Mouse (Mus musculus) left cerebral cortex, adult 18-20 months (tissue): Measurements from ENCODE around the gene Vps72. TPM values are rescaled to one million over a fixed set of nuclear protein-coding genes. Genes with fewer than 3 reads are reported as not detected.
"Not testable (repeated sequence)": the region's sequence is repeated elsewhere in the genome, so short reads cannot be mapped to it uniquely, and the experiment has no call there.

ENCODE experiments used
- DNase-seq, 2 experiments: peaks; one replicate each; pipeline ENCODE4 v3.0.0; 2021 to 2022; ENCODE audit warnings: low spot score in 2 of 2, mixed read lengths in 1 of 2
- long read RNA-seq, 2 experiments: library from polyadenylated mRNA; stranded (forward); transcript quantifications; one replicate each; pipeline ENCODE4 v2.0.0; 2021
- total RNA-seq, 2 experiments: library from RNA; stranded (reverse); gene quantifications; 2 replicates each; pipeline ENCODE4 v1.2.3; 2021

The Vps72 gene
- total RNA-seq, result 10 to 100 TPM; 41.7 to 44.4 TPM
- long read RNA-seq, experiment 1, transcript Vps72-201 (6 exons, 1,456 nt), result major isoform, 39 of 49 reads
- long read RNA-seq, experiment 1, partial matches to known transcripts, result 3 of 49 reads
- long read RNA-seq, experiment 1, other reads (novel, unspliced or antisense), result 7 of 49 reads
- long read RNA-seq, experiment 2, transcript Vps72-201 (6 exons, 1,456 nt), result major isoform, 39 of 42 reads
- long read RNA-seq, experiment 2, partial matches to known transcripts, result 2 of 42 reads
- long read RNA-seq, experiment 2, other reads (novel, unspliced or antisense), result 1 of 42 reads

- DNase-seq, result peak; percentile 88 to 93
Observed at GRCm38 (mm10) chr3:95110911-95111726, at the start of gene Vps72. Gene Vps72, plus strand, starts transcription at chr3:95111022.

DNA sequence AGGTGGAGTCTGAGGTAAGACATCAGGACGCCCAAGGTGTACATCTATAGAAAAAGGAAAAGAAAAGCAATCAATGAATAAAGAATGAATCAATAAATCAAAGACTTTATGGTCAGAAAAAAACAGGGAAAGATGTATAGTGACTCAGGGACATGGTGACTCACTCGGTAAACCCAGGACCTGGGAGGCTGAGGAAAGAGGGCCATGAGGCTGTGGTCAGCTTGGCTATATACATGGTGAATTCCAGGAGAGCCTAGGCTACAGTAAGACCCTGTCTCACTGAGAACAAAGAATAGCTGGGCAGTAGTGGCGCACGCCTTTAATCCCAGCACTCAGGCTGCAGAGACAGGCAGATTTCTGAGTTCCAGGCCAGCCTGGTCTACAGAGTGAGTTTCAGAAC lies 47.1 kb upstream of the Vps72 start:
- DNase-seq, result no peak

DNA sequence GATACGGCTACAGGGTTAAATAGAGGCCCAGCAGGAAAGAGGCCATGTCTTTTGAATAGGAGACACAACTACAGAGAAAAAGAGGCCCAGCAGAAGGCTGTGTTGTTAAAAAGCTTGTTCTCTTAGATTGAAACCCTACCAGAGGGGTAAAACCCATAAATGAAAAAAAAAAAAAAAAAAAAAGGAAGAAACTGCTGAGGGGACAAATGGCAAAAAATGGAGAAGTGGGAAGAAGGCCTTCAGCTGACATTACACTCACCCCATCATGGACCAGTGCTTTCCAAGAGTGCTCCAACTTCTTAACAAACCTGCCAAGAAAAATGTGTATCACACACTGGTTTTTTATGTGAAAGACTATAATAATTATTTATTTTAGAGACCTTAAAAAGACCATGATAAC lies 45.3 kb upstream of the Vps72 start:
- DNase-seq, result no peak

DNA sequence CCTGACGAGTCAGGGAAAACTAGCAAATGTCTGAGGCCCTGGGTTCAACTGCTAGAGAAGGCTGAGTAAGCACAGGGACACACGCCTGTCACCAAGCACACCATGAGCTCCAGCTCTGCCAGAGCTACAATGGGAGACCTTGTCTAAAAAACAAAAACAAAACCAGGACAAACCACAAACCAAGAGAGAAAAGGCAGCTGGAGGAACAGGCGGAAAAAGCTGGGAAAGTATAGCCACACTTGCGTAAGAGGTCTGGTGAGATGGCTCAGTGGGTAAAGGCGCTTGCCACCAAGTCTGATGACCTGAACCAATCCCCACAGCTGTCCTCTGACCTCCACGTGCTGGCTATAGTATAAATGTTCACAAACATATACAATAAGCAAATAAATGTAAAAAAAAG lies 44.7 kb upstream of the Vps72 start:
- DNase-seq, result no peak

DNA sequence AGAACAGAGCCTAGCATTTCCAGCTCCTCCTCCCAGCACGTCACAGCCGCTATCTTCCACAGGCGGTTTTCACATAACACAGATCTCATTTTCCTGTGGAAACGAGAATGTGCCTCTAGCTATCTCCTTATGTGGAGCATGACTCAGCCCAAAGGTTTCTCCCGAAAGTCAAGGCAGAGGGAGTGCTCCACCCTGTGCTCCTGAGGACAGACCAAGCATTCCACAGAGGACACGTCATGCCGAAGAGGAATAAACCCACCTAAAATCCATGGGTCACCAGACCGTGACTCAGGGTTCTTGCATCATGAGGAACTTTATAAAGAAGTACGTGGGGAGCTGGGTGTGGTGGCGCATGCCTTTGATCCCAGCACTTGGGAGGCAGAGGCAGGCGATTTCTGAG lies 44.3 kb upstream of the Vps72 start:
- DNase-seq, result peak in 1 of 2 experiments; percentile 19

DNA sequence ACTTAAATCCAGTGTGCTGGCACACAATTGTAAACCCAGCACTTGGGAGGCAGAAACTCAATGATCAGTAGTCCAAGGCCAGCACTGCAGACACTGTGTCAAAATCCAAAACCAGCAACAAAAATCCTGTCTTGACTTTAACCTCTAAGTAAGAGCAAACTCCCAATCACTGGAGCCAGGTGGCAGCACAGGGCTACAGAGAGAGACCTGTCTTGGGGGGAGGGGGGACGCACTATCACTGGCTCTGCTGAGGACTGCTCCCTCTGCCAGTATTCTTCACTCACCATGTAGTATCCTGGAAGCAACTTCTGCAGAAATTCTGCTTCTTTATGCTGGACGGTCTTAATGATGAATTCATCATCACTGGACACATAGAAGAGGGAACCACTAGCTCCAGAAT lies 39.2 kb upstream of the Vps72 start:
- no peak for DNase-seq

DNA sequence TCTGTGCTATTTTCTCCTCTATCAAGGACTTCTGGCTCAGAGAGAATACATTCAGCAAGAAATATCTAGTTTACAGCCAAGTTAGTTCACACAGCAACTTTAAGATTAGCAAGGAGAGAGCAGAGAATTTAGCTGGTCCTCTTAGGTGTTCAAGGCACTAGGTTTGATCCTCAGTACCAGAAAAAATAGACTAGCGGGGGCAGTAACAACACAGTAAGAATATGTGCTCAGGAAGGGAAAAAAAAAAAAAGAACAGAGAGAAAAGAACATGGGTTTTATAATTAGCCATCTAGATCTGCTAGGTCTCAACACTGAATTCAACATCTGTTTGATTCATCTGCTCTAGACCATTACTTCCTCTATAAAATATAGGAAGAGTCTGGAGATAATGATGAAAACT lies 22.8 kb upstream of the Vps72 start:
- DNase-seq, result no peak

DNA sequence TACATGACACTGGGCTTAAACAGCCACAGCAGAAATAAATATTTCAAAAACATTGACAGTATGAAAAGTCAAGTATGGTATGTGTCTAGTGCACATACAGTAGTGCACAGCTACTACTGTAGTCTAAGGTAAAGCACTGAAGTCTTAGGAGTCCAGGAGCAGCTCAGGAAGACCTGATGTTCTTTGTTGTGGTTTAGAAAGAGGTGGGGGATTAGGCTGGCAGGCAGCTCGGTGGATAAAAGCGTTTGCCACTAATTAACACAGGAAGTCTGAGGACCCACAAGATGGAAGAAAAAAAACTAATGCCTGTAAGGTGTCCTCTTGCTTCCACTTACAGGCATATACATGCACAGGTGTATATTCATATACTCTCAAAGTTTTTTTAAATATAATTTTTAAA lies 10.0 kb upstream of the Vps72 start:
- no peak for DNase-seq

- peak; percentile 59 to 66 for DNase-seq
Observed at GRCm38 (mm10) chr3:95105121-95105520, 5.7 kb upstream of the Vps72 start.

GRCm38 (mm10) chr3:95105586-95106337 lies 5.1 kb upstream of the Vps72 start:
- no peak for DNase-seq

DNA sequence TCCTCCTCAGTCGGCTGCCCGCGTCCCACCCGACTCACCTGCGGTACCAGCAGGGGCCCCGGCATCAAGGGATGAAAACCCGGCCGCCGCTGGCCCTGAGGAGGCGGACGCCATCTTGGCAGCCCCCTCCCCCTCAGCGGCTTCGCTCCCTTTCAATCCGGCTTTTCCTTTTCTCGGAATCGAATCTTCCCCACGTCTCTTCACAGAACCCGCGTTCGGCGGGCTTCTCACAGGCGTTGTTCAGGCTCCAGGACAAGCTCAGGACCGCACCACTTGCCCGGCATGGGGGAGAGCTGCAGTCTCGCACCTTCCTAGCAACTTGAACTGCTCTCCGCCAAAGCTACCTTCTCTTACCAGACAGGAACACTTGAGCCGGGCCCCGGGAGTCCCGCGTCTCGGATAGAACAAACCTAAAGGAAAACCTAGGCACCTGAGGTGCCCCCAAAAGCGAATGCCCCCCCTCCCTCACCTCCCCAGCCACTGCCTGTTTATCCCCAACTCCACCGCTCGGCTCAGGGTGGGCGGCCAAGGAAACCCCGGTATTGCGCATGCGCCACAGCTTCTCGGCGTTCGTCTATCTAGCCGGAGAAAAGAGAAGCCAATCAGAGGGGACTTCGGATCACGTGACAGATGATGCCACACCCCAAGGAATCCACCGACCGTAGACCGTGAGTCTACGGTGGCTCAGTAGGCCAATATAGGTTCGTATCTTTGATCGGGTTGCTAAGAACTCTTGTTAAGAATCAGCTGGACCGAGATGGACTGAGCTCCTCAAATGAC lies 4.3 kb upstream of the Vps72 start, which contains the start of gene Pip5k1a:
TSS of gene Pip5k1a (minus strand) at position 593 of the 780 bp plus-strand sequence.
- peak; percentile 97 to 98 for DNase-seq

DNA sequence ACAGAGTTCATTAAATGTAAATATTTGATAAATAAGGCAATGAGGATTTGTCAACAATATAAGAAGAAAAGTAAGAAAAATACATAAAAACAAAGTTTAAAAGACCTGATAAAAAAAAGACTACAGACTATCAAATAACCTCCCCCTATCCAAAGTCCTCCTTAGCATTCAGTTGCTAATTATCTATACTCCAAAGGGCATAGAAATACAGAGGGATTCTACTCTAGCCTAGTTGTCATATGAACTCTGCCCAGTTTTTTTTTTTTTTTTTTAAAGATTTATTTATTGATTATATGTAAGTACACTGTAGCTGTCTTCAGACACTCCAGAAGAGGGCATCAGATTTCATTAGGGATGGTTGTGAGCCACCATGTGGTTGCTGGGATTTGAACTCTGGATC lies 3.5 kb upstream of the Vps72 start:
- not testable (repeated sequence) for DNase-seq

DNA sequence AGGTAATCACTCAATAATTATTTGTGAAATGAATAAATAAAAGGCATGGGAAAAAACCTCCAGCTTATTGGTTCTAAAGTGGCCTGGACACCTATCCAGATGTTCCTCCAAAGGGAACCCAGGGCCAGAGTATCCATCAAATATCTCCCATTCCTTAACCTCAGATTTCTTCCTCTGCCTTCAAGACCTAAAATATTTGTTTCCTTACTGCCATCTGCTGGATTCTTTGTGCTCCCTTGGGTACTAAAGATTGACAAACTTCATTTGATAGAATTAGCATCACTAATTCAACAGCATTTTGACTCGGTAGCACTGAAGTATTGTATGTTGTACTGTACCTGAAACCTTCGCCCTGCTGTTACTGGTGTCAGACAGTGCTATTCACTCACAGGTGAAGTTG lies 2.9 kb upstream of the Vps72 start:
- no peak for DNase-seq

- DNase-seq, result no peak
Observed at GRCm38 (mm10) chr3:95112760-95113159, 1.9 kb downstream of the Vps72 start.

GRCm38 (mm10) chr3:95117751-95118150 lies 6.9 kb downstream of the Vps72 start:
- DNase-seq, result no peak

DNA sequence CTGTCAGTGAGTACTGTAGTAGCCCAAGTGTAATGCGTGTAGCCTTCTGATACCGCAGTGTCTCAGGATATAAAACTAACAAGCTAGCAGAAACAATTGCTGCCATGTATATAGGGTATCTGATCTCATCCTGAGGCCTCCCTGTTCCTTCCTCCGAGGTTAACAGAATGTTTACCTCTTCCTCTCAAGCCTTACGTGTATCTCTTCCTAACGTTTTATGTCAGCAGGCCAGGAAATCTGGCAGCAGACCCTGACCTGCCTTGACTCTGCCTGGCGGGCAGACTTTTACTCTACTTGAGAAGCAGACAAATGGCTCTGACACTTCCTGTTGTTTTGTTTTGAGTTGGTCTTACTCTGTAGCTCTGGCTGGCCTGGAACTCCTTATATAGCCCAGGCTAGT lies 10.8 kb downstream of the Vps72 start:
- no peak for DNase-seq

DNA sequence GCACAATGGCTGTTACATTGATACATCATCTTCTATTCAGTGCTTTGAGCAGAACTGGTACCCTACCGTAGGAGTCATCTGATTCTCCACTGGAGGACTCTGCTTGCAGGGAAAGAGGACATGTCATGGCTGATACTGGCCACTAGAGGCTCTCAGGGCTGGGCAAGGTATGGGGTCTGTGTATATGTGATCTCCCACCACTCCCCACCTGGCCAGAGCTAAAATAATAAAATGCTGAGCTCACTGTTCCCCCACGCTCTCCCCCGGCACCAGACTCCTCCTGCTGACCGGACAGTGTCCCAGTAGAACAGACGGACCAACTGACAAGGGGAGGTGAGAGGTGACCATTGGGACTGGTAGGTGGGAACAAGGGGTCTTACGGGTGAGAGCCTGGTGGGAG lies 13.4 kb downstream of the Vps72 start, which contains the start of gene Tmod4:
TSS of gene Tmod4 (plus strand) at position 231 of the 400 bp plus-strand sequence.
- no peak for DNase-seq

DNA sequence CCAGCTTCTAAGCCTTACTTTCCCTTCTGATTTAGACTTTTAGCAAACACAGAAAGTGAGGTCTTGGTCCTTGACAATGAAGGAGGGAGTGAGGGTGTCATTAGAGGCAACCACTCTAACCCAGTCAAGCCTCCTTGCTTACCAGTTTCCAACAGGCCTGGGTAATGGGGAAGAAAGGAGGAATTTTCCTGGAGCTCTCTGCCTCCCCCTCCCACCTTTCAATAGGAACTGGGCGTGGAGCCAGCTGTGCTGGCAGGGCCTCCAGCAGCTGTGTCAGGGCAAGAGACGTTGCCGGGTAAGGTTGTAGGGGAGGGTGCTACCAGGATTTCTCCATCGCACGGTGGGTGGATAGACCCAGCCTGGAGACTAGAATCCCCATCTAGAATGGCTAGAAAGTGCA lies 14.2 kb downstream of the Vps72 start:
- peak in 1 of 2 experiments; percentile 23 for DNase-seq

GRCm38 (mm10) chr3:95129226-95129651 lies 18.4 kb downstream of the Vps72 start:
- DNase-seq, result no peak

GRCm38 (mm10) chr3:95130081-95130480 lies 19.3 kb downstream of the Vps72 start:
- no peak for DNase-seq

GRCm38 (mm10) chr3:95132389-95132788 lies 21.6 kb downstream of the Vps72 start:
- not testable (repeated sequence) for DNase-seq
